Mouse (Mus musculus) myocyte (in vitro differentiated cells): ENCODE measurements at regions not wholly inside any gene's neighbourhood (a gene's known extent, or its start where the extent isn't known, plus 50 kb on each side); places are given as distances from the start of the nearest gene placed in this dataset.

Experiments
- CEBPB ChIP-seq: IDR thresholded peaks from 2 replicates; pipeline ENCODE4 v1.6.1; 2011; ENCODE audit warnings: mild to moderate bottlenecking, moderate library complexity; ENCODE audit not compliant: poor library complexity, insufficient read depth, severe bottlenecking
- MYOD1 ChIP-seq, 3 experiments: IDR thresholded peaks; one replicate each; pipeline ENCODE4 v1.6.1; 2011; ENCODE audit warnings: control low read depth in 2 of 3, low read depth in 2 of 3, mild to moderate bottlenecking in 2 of 3, moderate library complexity in 1 of 3; ENCODE audit not compliant: insufficient read length in 2 of 3, control insufficient read depth in 1 of 3
- MYOG ChIP-seq, 3 experiments: IDR thresholded peaks; one replicate each; pipeline ENCODE4 v1.6.1; 2011; ENCODE audit warnings: control low read depth in 2 of 3, low read depth in 2 of 3, mild to moderate bottlenecking in 2 of 3; ENCODE audit not compliant: insufficient read length in 2 of 3, control insufficient read depth in 1 of 3, insufficient read depth in 1 of 3
- POLR2A ChIP-seq: IDR thresholded peaks from one replicate; pipeline ENCODE4 v1.6.1; 2011; ENCODE audit warnings: low read depth, mild to moderate bottlenecking, control low read depth, moderate library complexity; ENCODE audit not compliant: insufficient read length
- REST ChIP-seq: IDR thresholded peaks from one replicate; pipeline ENCODE4 v1.6.1; 2011; ENCODE audit warnings: mild to moderate bottlenecking, control low read depth, moderate library complexity; ENCODE audit not compliant: insufficient read depth, insufficient read length
- USF1 ChIP-seq: IDR thresholded peaks from one replicate; pipeline ENCODE4 v1.6.1; 2011; ENCODE audit warnings: low read depth, mild to moderate bottlenecking, control low read depth, moderate library complexity

- no peak for TF ChIP-seq MYOD1 (IDR thresholded peaks at IDR 0.05; ENCODE audit: control insufficient read depth in 1 of 3, insufficient read length in 2 of 3, low read depth in 2 of 3)
- TF ChIP-seq CEBPB: no peak
- no peak for TF ChIP-seq REST
- TF ChIP-seq POLR2A: no peak
- TF ChIP-seq MYOG (IDR thresholded peaks at IDR 0.05; ENCODE audit: control insufficient read depth in 1 of 3, insufficient read depth in 1 of 3, insufficient read length in 2 of 3, low read depth in 2 of 3): no peak
- no peak for TF ChIP-seq USF1
These were observed 361.2 kb upstream of the Gcfc2 start for GRCm38 (mm10) chr6:81562260-81562659.
